Mouse (Mus musculus) 3134 (cell line): Measurements from ENCODE around the gene Vmn1r113.
"Not testable (repeated sequence)": the region's sequence is repeated elsewhere in the genome, so short reads cannot be mapped to it uniquely, and the experiment has no call there.

Experiments used
- DNase-seq: peaks from one replicate; pipeline ENCODE4 v3.0.0-alpha.2; 2011; ENCODE audit warnings: low spot score; ENCODE audit not compliant: insufficient read length; ENCODE audit errors: extremely low read depth

Vmn1r113 gene

DNA sequence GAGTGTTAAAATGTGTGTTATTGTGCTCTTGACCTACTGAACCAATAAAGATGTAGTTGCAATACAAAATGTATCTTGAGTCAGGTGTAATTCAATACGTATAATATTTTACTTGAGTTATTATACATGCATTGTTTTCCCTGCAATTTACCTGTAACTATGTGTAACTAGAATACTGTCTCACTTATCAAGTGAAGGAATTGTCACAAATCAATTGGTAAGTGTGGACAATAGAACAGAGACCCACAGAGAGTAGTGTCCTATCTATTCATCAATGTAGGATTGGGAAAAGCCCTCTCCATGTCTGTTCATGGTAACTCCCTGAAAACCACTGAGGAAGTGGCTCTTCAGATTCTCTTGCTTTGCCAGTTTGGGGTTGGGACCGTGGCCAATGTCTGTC, at the start of gene Vmn1r113:
Gene Vmn1r113, plus strand, starts transcription at position 301 of the 400 bp plus-strand sequence.
- DNase-seq: not testable (repeated sequence)

DNA sequence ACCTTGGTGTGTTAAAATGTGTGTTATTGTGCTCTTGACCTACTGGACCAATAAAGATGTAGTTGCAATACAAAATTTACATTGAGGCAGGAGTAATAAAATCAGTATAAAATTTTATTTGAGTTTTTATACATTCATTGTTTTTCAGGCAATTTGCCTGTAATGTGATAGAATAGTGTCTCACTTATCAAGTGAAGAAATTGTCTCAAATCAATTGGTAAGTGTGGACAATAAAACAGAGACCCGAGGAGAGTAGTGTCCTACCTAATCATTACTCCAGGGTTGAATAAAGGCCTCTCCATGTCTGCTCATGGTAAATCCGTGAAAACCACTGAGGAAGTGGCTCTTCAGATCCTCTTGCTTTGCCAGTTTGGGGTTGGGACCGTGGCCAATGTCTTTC, 16.2 kb upstream of the Vmn1r113 start, which contains the start of gene Vmn1r112:
Gene Vmn1r112, plus strand, starts transcription at position 301 of the 400 bp plus-strand sequence.
- not testable (repeated sequence) for DNase-seq

DNA sequence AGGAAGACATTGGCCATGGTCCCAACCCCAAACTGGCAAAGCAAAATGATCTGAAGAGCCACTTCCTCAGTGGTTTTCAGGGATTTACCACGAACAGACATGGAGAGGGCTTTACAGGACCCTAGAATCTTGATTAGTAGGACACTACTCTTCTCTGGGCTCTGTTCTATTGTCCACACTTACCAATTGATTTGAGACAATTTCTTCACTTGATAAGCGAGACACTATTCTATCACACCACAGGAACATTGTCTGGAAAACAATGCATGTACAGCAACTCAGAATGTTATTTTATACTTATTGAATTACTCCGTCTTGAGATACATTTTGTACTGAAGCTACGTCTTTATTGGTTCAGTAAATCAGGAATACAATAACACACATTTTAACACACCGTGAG, 25.0 kb downstream of the Vmn1r113 start, which contains the start of gene Vmn1r114:
Gene Vmn1r114, minus strand, starts transcription at position 101 of the 400 bp plus-strand sequence.
- DNase-seq: not testable (repeated sequence)
